Mouse (Mus musculus) CH12.LX (cell line): ENCODE data around the gene Kpna4. TPM values are rescaled to one million over a fixed set of nuclear protein-coding genes. Genes with fewer than 3 reads are reported as not detected.

Experiments used
- DNase-seq: peaks from one replicate; pipeline ENCODE4 v3.0.0-alpha.2; 2013; ENCODE audit errors: extremely low read depth
- H3K27ac ChIP-seq: 2 replicates; pipeline ENCODE4 v1.5.1; 2012; ENCODE audit warnings: low read depth, mild to moderate bottlenecking, control low read depth, moderate library complexity; ENCODE audit not compliant: insufficient read depth
- H3K27me3 ChIP-seq: replicated peaks from 2 replicates; pipeline ENCODE3; 2012; ENCODE audit warnings: inconsistent platforms
- H3K36me3 ChIP-seq, 2 experiments: replicated peaks in 1 of 2; 2 replicates each; pipeline versions ENCODE3 to v1.6.1; 2012; ENCODE audit warnings: inconsistent platforms in 1 of 2, low read length in 1 of 2, mild to moderate bottlenecking in 1 of 2, mixed read lengths in 1 of 2, moderate library complexity in 1 of 2; ENCODE audit not compliant: control insufficient read depth in 1 of 2, insufficient read depth in 1 of 2
- H3K4me1 ChIP-seq, 2 experiments: 2 replicates each; pipeline ENCODE4 v1.6.1; 2012; ENCODE audit warnings: inconsistent platforms in 1 of 2, moderate library complexity in 1 of 2; ENCODE audit not compliant: insufficient read depth in 2 of 2, control insufficient read depth in 1 of 2
- H3K4me2 ChIP-seq: 2 replicates; pipeline ENCODE4 v1.6.1; 2012; ENCODE audit warnings: low read depth, mild to moderate bottlenecking, control low read depth; ENCODE audit not compliant: poor library complexity, insufficient read depth, severe bottlenecking
- H3K4me3 ChIP-seq, 3 experiments: fragments of 150-350 bp in 1 of 3; sonication (generic) in 1 of 3; replicated peaks in 1 of 3; 2 replicates each; pipeline versions ENCODE3 to v1.5.1; 2011 to 2012; ENCODE audit warnings: low read depth in 2 of 3, low read length in 2 of 3, mild to moderate bottlenecking in 2 of 3, moderate library complexity in 2 of 3, control low read depth in 1 of 3, improper control_type of control experiment in 1 of 3, inconsistent platforms in 1 of 3, mixed read lengths in 1 of 3; ENCODE audit not compliant: poor library complexity in 1 of 3
- H3K79me2 ChIP-seq: replicated peaks from 2 replicates; pipeline ENCODE4 v1.6.1; 2012; ENCODE audit warnings: mild to moderate bottlenecking, moderate library complexity; ENCODE audit not compliant: control insufficient read depth, poor library complexity, insufficient read depth, severe bottlenecking; ENCODE audit errors: extremely low read depth
- H3K9ac ChIP-seq: 2 replicates; pipeline ENCODE4 v1.6.1; 2012; ENCODE audit warnings: low read depth, mild to moderate bottlenecking, control low read depth, moderate library complexity; ENCODE audit not compliant: insufficient read depth
- H3K9me3 ChIP-seq: replicated peaks from 2 replicates; pipeline ENCODE3; 2012; ENCODE audit warnings: low read length, inconsistent platforms, mixed read lengths
- BHLHE40 ChIP-seq: IDR thresholded peaks from 2 replicates; pipeline ENCODE4 v1.6.1; 2011; ENCODE audit warnings: mild to moderate bottlenecking, low read depth, low read length, improper control_type of control experiment
- CHD1 ChIP-seq: IDR thresholded peaks from 2 replicates; pipeline ENCODE4 v1.6.1; 2012; ENCODE audit warnings: low read depth, low read length, improper control_type of control experiment, inconsistent platforms
- CTCF ChIP-seq, 2 experiments: IDR thresholded peaks in 1 of 2; conservative IDR thresholded peaks in 1 of 2; 2 replicates each; pipeline ENCODE4 v1.5.1; 2011 to 2012; ENCODE audit warnings: low read depth in 2 of 2, low read length in 2 of 2, improper control_type of control experiment in 1 of 2, inconsistent platforms in 1 of 2, mild to moderate bottlenecking in 1 of 2, moderate library complexity in 1 of 2
- IRF4 ChIP-seq: IDR thresholded peaks from 2 replicates; pipeline ENCODE4 v1.6.1; 2014; ENCODE audit warnings: low read depth, mild to moderate bottlenecking, inconsistent platforms, low read length, improper control_type of control experiment
- JUN ChIP-seq: IDR thresholded peaks from 2 replicates; pipeline ENCODE4 v1.6.1; 2011; ENCODE audit warnings: low read depth, mild to moderate bottlenecking, low read length, improper control_type of control experiment, moderate library complexity; ENCODE audit not compliant: insufficient read depth
- JUND ChIP-seq: conservative IDR thresholded peaks from 2 replicates; pipeline ENCODE4 v1.6.1; 2011; ENCODE audit warnings: low read depth, low read length, improper control_type of control experiment
- KAT2A ChIP-seq: IDR thresholded peaks from 2 replicates; pipeline ENCODE4 v1.6.1; 2012; ENCODE audit warnings: low read length, improper control_type of control experiment, inconsistent platforms; ENCODE audit not compliant: insufficient replicate concordance
- MAFK ChIP-seq: IDR thresholded peaks from 2 replicates; pipeline ENCODE4 v1.6.1; 2011; ENCODE audit warnings: low read length, improper control_type of control experiment; ENCODE audit not compliant: insufficient replicate concordance
- MAX ChIP-seq: IDR thresholded peaks from 2 replicates; pipeline ENCODE4 v1.6.1; 2011; ENCODE audit warnings: low read length, improper control_type of control experiment
- POLR2A ChIP-seq: IDR thresholded peaks from 2 replicates; pipeline ENCODE4 v1.6.1; 2011; ENCODE audit warnings: low read depth, mild to moderate bottlenecking, improper control_type of control experiment, low read length
- RCOR1 ChIP-seq: conservative IDR thresholded peaks from 2 replicates; pipeline ENCODE4 v1.6.1; 2012; ENCODE audit warnings: low read depth, mild to moderate bottlenecking, inconsistent platforms, low read length, improper control_type of control experiment
- SIN3A ChIP-seq: IDR thresholded peaks from 2 replicates; pipeline ENCODE4 v1.6.1; 2012; ENCODE audit warnings: low read length, improper control_type of control experiment, inconsistent platforms
- SMC3 ChIP-seq: IDR thresholded peaks from 2 replicates; pipeline ENCODE4 v1.6.1; 2011; ENCODE audit warnings: low read depth, low read length, improper control_type of control experiment
- UBTF ChIP-seq: IDR thresholded peaks from 2 replicates; pipeline ENCODE4 v1.6.1; 2012; ENCODE audit warnings: low read depth, mild to moderate bottlenecking, inconsistent platforms, low read length, improper control_type of control experiment, moderate library complexity
- ZMIZ1 ChIP-seq: IDR thresholded peaks from 2 replicates; pipeline ENCODE4 v1.6.1; 2012; ENCODE audit warnings: low read depth, mild to moderate bottlenecking, inconsistent platforms, low read length, improper control_type of control experiment
- dilution Hi-C: fragments of 300-500 bp; cut with MboI; formaldehyde crosslinking; loops from 2 replicates; pipeline ENCODE4 v1.14.3; 2020; ENCODE audit warnings: low sequenced_read_pairs; ENCODE audit not compliant: extremely low pct_unique_long_range_greater_than_20kb, extremely low pct_ligation_motif_present
- in situ Hi-C: fragments of 300-500 bp; cut with MboI; formaldehyde crosslinking; loops from 3 replicates; pipeline ENCODE4 v1.14.3; 2019; ENCODE audit warnings: low sequenced_read_pairs, low pct_ligation_motif_present, low pct_unique_long_range_greater_than_20kb, mixed read lengths
- polyA plus RNA-seq: library from polyadenylated mRNA; unstranded; fragments of >175 nt; gene quantifications from 2 replicates; pipeline ENCODE4 v1.2.1, GENCODE M21; 2012; ENCODE audit warnings: low read depth; ENCODE audit not compliant: insufficient read length
- total RNA-seq, 2 experiments: library from RNA; depleted of rRNA; stranded (reverse); fragments of 300-350 nt in 1 of 2; fragments of >200 nt in 1 of 2; gene quantifications; 2 replicates each; pipeline ENCODE4 v1.2.3; 2012 to 2014

Gene Kpna4
- total and polyA plus RNA-seq, 3 experiments, result 16.9 to 54.0 (median 25.7) TPM

DNA sequence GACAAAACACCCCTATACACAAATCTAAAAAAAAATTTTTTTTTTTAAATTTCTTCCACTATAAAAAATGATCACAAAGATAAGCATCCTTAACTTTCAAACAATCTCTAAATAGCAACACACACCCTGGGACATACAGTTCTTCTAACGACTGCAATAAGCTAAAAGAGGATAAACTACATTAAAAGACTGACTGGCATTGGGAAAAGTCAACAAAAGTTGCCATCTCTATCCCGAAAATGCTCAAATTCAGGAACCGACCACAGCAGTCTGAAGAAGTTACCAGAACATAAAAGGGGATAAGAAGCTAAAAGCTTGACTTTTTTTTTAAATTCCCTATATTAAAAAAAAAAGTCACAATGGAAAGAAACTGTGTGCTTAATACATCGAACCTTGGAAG lies 1.5 kb downstream of the Kpna4 start:
- peak overlapping the region; percentile 97 for H3K9ac ChIP-seq

GRCm38 (mm10) chr3:69118827-69119226 lies 8.1 kb downstream of the Kpna4 start:
- peaks cover 58% of the 10 kb centered on the region for H3K79me2 ChIP-seq
- DNase-seq, result no peak
- peaks cover 0 to 79% of the 10 kb centered on the region in 2 experiments; a peak in 3 of 4 replicates for H3K4me1 ChIP-seq
- no peaks in the 10 kb centered on the region for H3K9me3 ChIP-seq
- H3K27me3 ChIP-seq, result no peaks in the 10 kb centered on the region
- TF ChIP-seq CHD1, result no peak
- TF ChIP-seq JUND, result no peak
- TF ChIP-seq MAFK, result no peak
- TF ChIP-seq UBTF, result no peak
- TF ChIP-seq RCOR1, result no peak
- no peak for TF ChIP-seq MAX
- TF ChIP-seq ZMIZ1, result no peak
- no peak for TF ChIP-seq KAT2A
- no peak for TF ChIP-seq CTCF (conservative IDR thresholded peaks at IDR 0.05 in 1 of 2, IDR thresholded peaks at IDR 0.05 in 1 of 2; ENCODE audit: low read depth in 2 of 2, low read length in 2 of 2)
- TF ChIP-seq SMC3, result no peak
- TF ChIP-seq POLR2A, result no peak
- peaks cover 2 to 17% of the 10 kb centered on the region in 2 experiments for H3K36me3 ChIP-seq
- no peak overlapping the region for H3K4me3 ChIP-seq
- dilution Hi-C loops, result no loop called here
- no peak overlapping the region for H3K27ac ChIP-seq
- in situ Hi-C loops, result no loop called here
- no peak overlapping the region for H3K9ac ChIP-seq
- H3K4me2 ChIP-seq, result no peak overlapping the region

More for the DNA sequence above, 1.5 kb downstream of the Kpna4 start:
- Histone ChIP-seq H3K27me3 (no peaks in the 10 kb centered on the region), H3K79me2 (peaks cover 36% of the 10 kb centered on the region), H3K4me3 (peak overlapping the region; percentile 81 to 97 (median 82)), H3K4me1 (peaks cover 3 to 43% of the 10 kb centered on the region in 2 experiments; a peak in 3 of 4 replicates), H3K36me3 (peaks cover 2 to 8% of the 10 kb centered on the region in 2 experiments), H3K4me2 (peak overlapping the region; percentile 75), H3K9me3 (no peaks in the 10 kb centered on the region), H3K27ac (no peak overlapping the region)
- DNase-seq, result no peak
- TF ChIP-seq SMC3, result no peak
- no peak for TF ChIP-seq SIN3A
- in situ Hi-C loops, result no loop called here
- dilution Hi-C loops, result no loop called here

GRCm38 (mm10) chr3:69114760-69115159 lies 12.2 kb downstream of the Kpna4 start:
- DNase-seq, result no peak
- in situ Hi-C loops (no loop called here), dilution Hi-C loops (no loop called here)
- peak; percentile 17; the same call in 1 of the 2 replicates for TF ChIP-seq IRF4
- TF ChIP-seq JUN, result no peak
- TF ChIP-seq BHLHE40, result peak; percentile 27; the same call in 1 of the 2 replicates
- H3K9ac ChIP-seq, result no peak overlapping the region
- peaks cover 0 to 22% of the 10 kb centered on the region in 2 experiments for H3K36me3 ChIP-seq
- peaks cover 2 to 64% of the 10 kb centered on the region in 2 experiments; a peak in 3 of 4 replicates for H3K4me1 ChIP-seq
- H3K4me3 ChIP-seq, result no peak overlapping the region
- no peaks in the 10 kb centered on the region for H3K27me3 ChIP-seq
- peak overlapping the region; percentile 36; the same call in 1 of the 2 replicates for H3K4me2 ChIP-seq
- H3K27ac ChIP-seq, result no peak overlapping the region
- peaks cover 50% of the 10 kb centered on the region for H3K79me2 ChIP-seq
- no peaks in the 10 kb centered on the region for H3K9me3 ChIP-seq
